Mouse (Mus musculus) myocyte (in vitro differentiated cells): Measurements from ENCODE around the gene AI661453. TPM values are rescaled to one million over a fixed set of nuclear protein-coding genes. Genes with fewer than 3 reads are reported as not detected.

Source experiments
- H3K27me3 ChIP-seq: one replicate; pipeline ENCODE4 v1.6.1; 2011; ENCODE audit not compliant: control insufficient read depth, insufficient read depth, insufficient read length
- H3K36me3 ChIP-seq: one replicate; pipeline ENCODE4 v1.6.1; 2011; ENCODE audit not compliant: control insufficient read depth, insufficient read depth
- H3K4me2 ChIP-seq: one replicate; pipeline ENCODE4 v1.6.1; 2011; ENCODE audit warnings: low read depth, control low read depth
- H3K4me3 ChIP-seq: one replicate; pipeline ENCODE4 v1.5.1; 2011; ENCODE audit warnings: mild to moderate bottlenecking, control low read depth, moderate library complexity
- H3K79me2 ChIP-seq: one replicate; pipeline ENCODE4 v1.6.1; 2011; ENCODE audit not compliant: control insufficient read depth, insufficient read depth
- H3ac ChIP-seq: one replicate; pipeline ENCODE4 v1.6.1; 2011; ENCODE audit not compliant: control insufficient read depth, insufficient read length
- CEBPB ChIP-seq: IDR thresholded peaks from 2 replicates; pipeline ENCODE4 v1.6.1; 2011; ENCODE audit warnings: mild to moderate bottlenecking, moderate library complexity; ENCODE audit not compliant: poor library complexity, insufficient read depth, severe bottlenecking
- E2F4 ChIP-seq: IDR thresholded peaks from one replicate; pipeline ENCODE4 v1.6.1; 2011; ENCODE audit warnings: mild to moderate bottlenecking, control low read depth, moderate library complexity; ENCODE audit not compliant: insufficient read depth
- MAX ChIP-seq: IDR thresholded peaks from one replicate; pipeline ENCODE4 v1.6.1; 2011; ENCODE audit warnings: low read depth, mild to moderate bottlenecking, control low read depth
- MYOD1 ChIP-seq, 3 experiments: IDR thresholded peaks; one replicate each; pipeline ENCODE4 v1.6.1; 2011; ENCODE audit warnings: control low read depth in 2 of 3, low read depth in 2 of 3, mild to moderate bottlenecking in 2 of 3, moderate library complexity in 1 of 3; ENCODE audit not compliant: insufficient read length in 2 of 3, control insufficient read depth in 1 of 3
- MYOG ChIP-seq, 3 experiments: IDR thresholded peaks; one replicate each; pipeline ENCODE4 v1.6.1; 2011; ENCODE audit warnings: control low read depth in 2 of 3, low read depth in 2 of 3, mild to moderate bottlenecking in 2 of 3; ENCODE audit not compliant: insufficient read length in 2 of 3, control insufficient read depth in 1 of 3, insufficient read depth in 1 of 3
- POLR2A ChIP-seq: IDR thresholded peaks from one replicate; pipeline ENCODE4 v1.6.1; 2011; ENCODE audit warnings: low read depth, mild to moderate bottlenecking, control low read depth, moderate library complexity; ENCODE audit not compliant: insufficient read length
- POLR2AphosphoS2 ChIP-seq: IDR thresholded peaks from one replicate; pipeline ENCODE4 v1.6.1; 2011; ENCODE audit warnings: low read depth, control low read depth; ENCODE audit not compliant: insufficient read length
- REST ChIP-seq: IDR thresholded peaks from one replicate; pipeline ENCODE4 v1.6.1; 2011; ENCODE audit warnings: mild to moderate bottlenecking, control low read depth, moderate library complexity; ENCODE audit not compliant: insufficient read depth, insufficient read length
- SRF ChIP-seq: IDR thresholded peaks from one replicate; pipeline ENCODE4 v1.6.1; 2011; ENCODE audit warnings: low read depth; ENCODE audit not compliant: control insufficient read depth, insufficient read length
- TCF12 ChIP-seq: IDR thresholded peaks from one replicate; pipeline ENCODE4 v1.6.1; 2011; ENCODE audit warnings: mild to moderate bottlenecking, control low read depth; ENCODE audit not compliant: poor library complexity, insufficient read depth, severe bottlenecking
- TCF3 ChIP-seq: IDR thresholded peaks from one replicate; pipeline ENCODE4 v1.6.1; 2011; ENCODE audit warnings: low read depth, control low read depth; ENCODE audit not compliant: insufficient read length
- USF1 ChIP-seq: IDR thresholded peaks from one replicate; pipeline ENCODE4 v1.6.1; 2011; ENCODE audit warnings: low read depth, mild to moderate bottlenecking, control low read depth, moderate library complexity
- polyA plus RNA-seq: library from polyadenylated mRNA; unstranded; fragments of >200 nt; fragmentation: generic; extraction: Trizol; gene quantifications from one replicate; pipeline ENCODE4 v1.2.1, GENCODE M21; 2012; ENCODE audit warnings: missing spikeins

Gene AI661453
- polyA plus RNA-seq, 1 experiment = 0.08 TPM

GRCm38 (mm10) chr17:47475181-47475580 is 38.8 kb downstream of the AI661453 start:
- Histone ChIP-seq H3K79me2 (no peaks in the 10 kb centered on the region), H3K36me3 (no peaks in the 10 kb centered on the region), H3K27me3 (no peaks in the 10 kb centered on the region), H3K4me2 (no peak overlapping the region), H3ac (no peak overlapping the region), H3K4me3 (no peak overlapping the region)
- TF ChIP-seq MAX (no peak), USF1 (no peak), MYOD1 (IDR thresholded peaks at IDR 0.05; ENCODE audit: control insufficient read depth in 1 of 3, insufficient read length in 2 of 3, low read depth in 2 of 3) (no peak), POLR2A (no peak), MYOG (IDR thresholded peaks at IDR 0.05; ENCODE audit: control insufficient read depth in 1 of 3, insufficient read depth in 1 of 3, insufficient read length in 2 of 3, low read depth in 2 of 3) (no peak), CEBPB (no peak), REST (no peak), TCF12 (no peak), POLR2AphosphoS2 (no peak), SRF (no peak), TCF3 (no peak), E2F4 (no peak)

GRCm38 (mm10) chr17:47475714-47476113 is 39.3 kb downstream of the AI661453 start:
- Histone ChIP-seq H3K79me2 (no peaks in the 10 kb centered on the region), H3K27me3 (no peaks in the 10 kb centered on the region), H3ac (no peak overlapping the region), H3K4me2 (no peak overlapping the region), H3K4me3 (no peak overlapping the region), H3K36me3 (no peaks in the 10 kb centered on the region)
- TF ChIP-seq USF1 = no peak
- TF ChIP-seq SRF = no peak
- no peak for TF ChIP-seq REST
- TF ChIP-seq TCF12 = no peak
- no peak for TF ChIP-seq MYOG (IDR thresholded peaks at IDR 0.05; ENCODE audit: control insufficient read depth in 1 of 3, insufficient read depth in 1 of 3, insufficient read length in 2 of 3, low read depth in 2 of 3)
- no peak for TF ChIP-seq E2F4
- TF ChIP-seq POLR2A = no peak
- no peak for TF ChIP-seq MAX
- TF ChIP-seq POLR2AphosphoS2 = no peak
- no peak for TF ChIP-seq MYOD1 (IDR thresholded peaks at IDR 0.05; ENCODE audit: control insufficient read depth in 1 of 3, insufficient read length in 2 of 3, low read depth in 2 of 3)
- TF ChIP-seq TCF3 = no peak
- no peak for TF ChIP-seq CEBPB

- Histone ChIP-seq H3K27me3 (no peaks in the 10 kb centered on the region), H3K4me3 (no peak overlapping the region), H3K79me2 (no peaks in the 10 kb centered on the region), H3K4me2 (no peak overlapping the region), H3K36me3 (no peaks in the 10 kb centered on the region), H3ac (no peak overlapping the region)
- TF ChIP-seq E2F4 (no peak), POLR2AphosphoS2 (no peak), MYOG (IDR thresholded peaks at IDR 0.05; ENCODE audit: control insufficient read depth in 1 of 3, insufficient read depth in 1 of 3, insufficient read length in 2 of 3, low read depth in 2 of 3) (no peak), MYOD1 (IDR thresholded peaks at IDR 0.05; ENCODE audit: control insufficient read depth in 1 of 3, insufficient read length in 2 of 3, low read depth in 2 of 3) (no peak), SRF (no peak), TCF3 (no peak), USF1 (no peak), MAX (no peak), REST (no peak), POLR2A (no peak), TCF12 (no peak), CEBPB (no peak)
Measured at GRCm38 (mm10) chr17:47479887-47480286, 43.5 kb downstream of the AI661453 start.

GRCm38 (mm10) chr17:47482401-47482800 is 46.0 kb downstream of the AI661453 start:
- Histone ChIP-seq H3K27me3 (no peaks in the 10 kb centered on the region), H3K79me2 (no peaks in the 10 kb centered on the region), H3ac (no peak overlapping the region), H3K4me3 (no peak overlapping the region), H3K36me3 (no peaks in the 10 kb centered on the region), H3K4me2 (no peak overlapping the region)
- TF ChIP-seq TCF3 (no peak), TCF12 (no peak), POLR2AphosphoS2 (no peak), E2F4 (no peak), MYOD1 (IDR thresholded peaks at IDR 0.05; ENCODE audit: control insufficient read depth in 1 of 3, insufficient read length in 2 of 3, low read depth in 2 of 3) (no peak), USF1 (no peak), REST (no peak), SRF (no peak), CEBPB (no peak), POLR2A (no peak), MAX (no peak), MYOG (IDR thresholded peaks at IDR 0.05; ENCODE audit: control insufficient read depth in 1 of 3, insufficient read depth in 1 of 3, insufficient read length in 2 of 3, low read depth in 2 of 3) (no peak)
